Mouse (Mus musculus) gastrocnemius, adult 2 months (tissue): ENCODE data around the gene Tspear. TPM values are rescaled to one million over a fixed set of nuclear protein-coding genes. Genes with fewer than 3 reads are reported as not detected.
"Not testable (repeated sequence)": the region's sequence is repeated elsewhere in the genome, so short reads cannot be mapped to it uniquely, and the experiment has no call there.

Experiments used
- DNase-seq: peaks from one replicate; pipeline ENCODE4 v3.0.0; 2022
- H3K27ac ChIP-seq: fragments of 200-600 bp; 2 replicates; pipeline ENCODE4 v1.8.1; 2022; ENCODE audit warnings: mild to moderate bottlenecking
- H3K4me3 ChIP-seq: fragments of 200-600 bp; 2 replicates; pipeline ENCODE4 v1.8.1; 2022; ENCODE audit warnings: mild to moderate bottlenecking, moderate library complexity
- CTCF ChIP-seq: fragments of 200-600 bp; IDR thresholded peaks from 2 replicates; pipeline ENCODE4 v1.8.1; 2022; ENCODE audit warnings: antibody characterized with exemption, mild to moderate bottlenecking, moderate library complexity
- intact Hi-C: fragments of 180-260 bp; cut with DNase I; formaldehyde crosslinking; loops from one replicate; pipeline ENCODE4 v1.15.1; 2025
- total RNA-seq, 2 experiments: library from RNA; stranded (reverse); gene quantifications; 2 replicates each; pipeline ENCODE4 v1.2.3; 2021

Tspear gene
- total RNA-seq, 2 experiments from 2014 or later: not detected

DNA sequence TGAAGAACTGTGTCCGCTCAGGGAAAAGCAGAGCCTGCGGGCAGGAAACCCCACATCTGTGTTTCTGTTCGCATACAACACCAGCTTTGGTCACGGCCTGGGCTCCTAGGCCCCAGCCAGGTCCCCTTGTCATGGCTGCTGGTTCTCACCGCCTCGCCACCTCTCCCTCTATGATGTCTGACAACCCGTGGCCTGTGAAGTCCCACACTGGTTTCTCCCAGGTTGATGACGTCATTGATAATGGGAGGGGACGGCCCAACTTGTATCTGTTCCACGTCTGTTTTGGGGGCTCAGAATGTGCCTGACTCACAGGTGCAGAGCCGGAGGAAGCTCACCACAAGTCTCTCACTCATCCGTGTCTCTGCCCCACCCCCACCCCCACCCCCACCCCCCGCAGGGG, 12.6 kb upstream of the Tspear start:
- no peak for DNase-seq

DNA sequence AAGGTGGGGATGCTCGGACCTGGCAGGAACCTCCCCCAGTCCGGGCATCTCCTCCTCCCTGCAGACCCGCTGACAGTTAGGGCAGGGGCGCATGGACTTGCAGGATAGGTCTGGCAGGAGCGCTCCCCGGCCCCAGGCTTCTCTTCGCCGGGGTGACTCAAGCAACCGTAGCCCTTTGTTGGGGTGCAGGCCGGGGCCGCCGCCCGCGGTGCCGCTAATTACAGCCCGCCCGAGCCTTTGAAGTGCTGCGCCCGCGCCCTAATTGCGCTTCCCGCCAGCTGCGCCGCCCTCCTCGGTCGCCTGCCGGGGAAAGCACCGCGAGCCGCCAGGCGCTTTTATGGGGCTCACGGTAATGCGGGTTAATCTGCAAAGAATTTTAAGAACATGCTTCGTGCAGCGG, 8.8 kb upstream of the Tspear start:
- no peak for TF ChIP-seq CTCF

More for the DNA sequence above, 12.6 kb upstream of the Tspear start:
- intact Hi-C loops: no loop called here
- TF ChIP-seq CTCF: no peak
- H3K4me3 ChIP-seq: no peak overlapping the region
- H3K27ac ChIP-seq: no peak overlapping the region

DNA sequence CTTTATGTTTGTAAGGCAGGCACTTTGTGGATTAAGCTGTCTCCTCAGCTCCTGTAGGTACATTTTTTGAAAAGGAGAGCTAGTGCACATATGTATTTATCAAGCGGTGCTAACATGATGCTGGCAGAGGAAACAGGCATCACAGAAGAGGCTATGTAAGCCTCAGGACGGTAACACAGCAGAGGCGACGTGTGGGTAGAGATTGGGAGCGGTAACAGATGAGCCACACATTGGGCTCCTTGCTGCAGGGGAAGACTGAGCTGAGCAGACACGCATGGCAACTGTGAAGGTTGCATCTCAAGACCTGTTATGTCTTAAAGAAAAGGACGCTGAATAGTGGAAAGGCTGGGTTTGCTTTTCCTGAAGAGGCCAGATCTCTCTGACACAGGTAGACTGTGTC, 3.4 kb upstream of the Tspear start:
- no peak for DNase-seq
- intact Hi-C loops: no loop called here
- Histone ChIP-seq H3K27ac (no peak overlapping the region), H3K4me3 (no peak overlapping the region)
- no peak for TF ChIP-seq CTCF

More for the DNA sequence above, 8.8 kb upstream of the Tspear start:
- H3K4me3 ChIP-seq: no peak overlapping the region
- H3K27ac ChIP-seq: no peak overlapping the region
- no peak for DNase-seq
- intact Hi-C loops: no loop called here

DNA sequence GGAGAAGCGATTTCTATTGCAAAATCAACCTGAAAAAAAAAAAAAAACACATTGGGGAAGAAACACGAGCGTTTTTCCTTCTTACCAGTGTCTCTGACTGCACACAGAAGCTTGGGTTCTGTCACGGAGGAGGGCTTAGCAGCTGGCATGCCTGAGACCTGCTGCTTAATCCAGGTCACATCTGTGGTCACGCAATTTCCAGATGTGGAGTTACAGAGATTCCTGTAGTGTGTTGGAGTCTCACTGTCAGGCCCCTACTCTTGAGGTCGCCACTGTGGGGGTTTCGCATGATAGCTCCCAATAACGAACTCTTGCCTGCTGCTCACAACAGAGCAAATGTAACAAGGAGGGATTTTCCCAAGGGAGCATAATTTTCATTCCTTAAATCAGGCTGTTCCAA, 2.2 kb upstream of the Tspear start:
- Histone ChIP-seq H3K4me3 (no peak overlapping the region), H3K27ac (no peak overlapping the region)
- intact Hi-C loops: no loop called here
- TF ChIP-seq CTCF: no peak
- no peak for DNase-seq

DNA sequence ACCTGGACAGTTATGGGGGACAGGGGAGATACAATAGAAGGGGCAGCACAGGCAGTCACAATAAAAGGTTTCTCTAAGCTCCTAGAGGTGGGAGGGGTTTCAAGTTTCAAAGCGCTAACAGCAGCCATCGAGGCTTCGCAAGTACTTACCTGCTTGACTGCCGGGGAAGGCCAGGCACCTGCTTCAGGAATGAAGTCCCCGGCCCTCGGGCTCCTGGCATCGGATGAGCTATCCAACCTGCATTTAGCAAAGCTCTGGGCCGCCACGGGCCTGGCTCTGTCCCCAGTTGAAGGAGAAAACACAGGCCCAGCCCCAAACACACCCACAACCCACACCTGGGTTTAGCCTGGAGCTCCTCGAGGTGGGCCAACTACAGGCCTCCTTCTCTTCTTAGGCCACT, 652 bp downstream of the Tspear start:
- intact Hi-C loops: no loop called here
- Histone ChIP-seq H3K27ac (no peak overlapping the region), H3K4me3 (no peak overlapping the region)
- no peak for DNase-seq
- no peak for TF ChIP-seq CTCF

DNA sequence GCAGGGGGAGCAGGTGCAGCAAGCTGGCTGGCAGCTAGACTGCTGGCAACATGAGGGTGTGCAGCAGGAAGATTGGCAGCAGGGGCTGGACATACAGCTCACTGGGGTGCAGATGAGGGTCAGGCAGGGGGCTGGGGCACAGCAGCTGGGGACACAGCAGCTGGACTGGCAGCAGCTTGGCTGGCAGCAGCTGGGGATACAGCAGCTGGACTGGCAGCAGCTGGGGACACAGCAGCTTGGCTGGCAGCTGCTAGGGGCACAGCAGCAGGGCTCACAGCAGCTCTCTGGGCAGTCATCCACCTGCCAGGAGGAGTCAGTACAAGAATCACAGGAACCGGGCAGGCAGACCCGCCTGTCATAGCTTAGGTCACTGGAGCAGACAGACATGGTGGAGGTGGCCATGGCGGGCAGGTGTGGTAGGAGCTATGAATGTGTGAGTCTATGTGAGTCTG, 4.0 kb downstream of the Tspear start, which contains the start of gene Gm19402:
Gene Gm19402, minus strand, starts transcription at position 402 of the 452 bp plus-strand sequence.
- intact Hi-C loops, DNase-seq, H3K27ac ChIP-seq, H3K4me3 ChIP-seq: not testable (repeated sequence)

DNA sequence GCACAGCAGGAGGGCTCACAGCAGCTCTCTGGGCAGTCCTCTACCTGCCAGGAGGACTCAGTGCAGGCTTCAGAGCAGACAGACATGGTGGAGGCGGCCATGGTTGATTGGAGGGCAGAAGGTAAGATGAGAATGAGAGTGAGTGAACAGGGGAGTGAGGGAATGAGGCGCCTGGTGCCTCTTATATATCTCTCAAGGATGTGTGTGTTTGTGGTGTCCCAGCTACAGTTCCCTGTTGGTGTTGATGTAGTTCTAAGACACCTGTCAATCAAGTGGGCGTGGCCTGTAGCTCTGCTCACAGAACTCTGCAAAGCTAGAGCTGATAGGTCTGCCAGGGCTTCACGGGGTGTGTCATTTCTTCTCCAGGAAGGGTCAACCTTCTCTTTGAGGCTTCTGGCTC, 10.8 kb downstream of the Tspear start, which contains the start of gene Gm9508:
Gene Gm9508, minus strand, starts transcription at position 101 of the 400 bp plus-strand sequence.
- TF ChIP-seq CTCF: no peak
- DNase-seq: no peak
- intact Hi-C loops: no loop called here
- Histone ChIP-seq H3K27ac (no peak within 1 kb of the TSS), H3K4me3 (no peak within 1 kb of the TSS)

DNA sequence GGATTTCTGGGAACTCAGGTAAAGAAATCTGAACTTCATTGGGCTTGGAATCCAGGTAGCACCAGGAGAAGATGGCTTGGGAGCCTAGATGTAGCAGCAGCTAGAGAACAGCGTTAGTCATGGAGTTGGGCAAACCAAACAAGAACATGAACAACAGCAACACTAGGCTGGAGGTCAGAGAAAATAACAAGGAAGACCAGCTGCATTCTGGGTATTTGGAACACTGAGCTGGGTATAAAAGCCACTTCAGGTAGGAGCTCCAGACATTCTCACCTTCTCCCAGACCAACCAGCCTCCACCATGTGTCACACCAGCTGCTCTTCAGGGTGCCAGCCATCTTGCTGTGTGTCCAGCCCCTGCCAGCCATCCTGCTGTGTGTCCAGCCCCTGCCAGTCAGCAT, 20.0 kb downstream of the Tspear start, which contains the start of gene Gm10272:
Gene Gm10272, plus strand, starts transcription at position 301 of the 400 bp plus-strand sequence.
- Histone ChIP-seq H3K4me3 (no peak within 1 kb of the TSS), H3K27ac (no peak within 1 kb of the TSS)
- no peak for TF ChIP-seq CTCF
- DNase-seq: no peak
- intact Hi-C loops: no loop called here

DNA sequence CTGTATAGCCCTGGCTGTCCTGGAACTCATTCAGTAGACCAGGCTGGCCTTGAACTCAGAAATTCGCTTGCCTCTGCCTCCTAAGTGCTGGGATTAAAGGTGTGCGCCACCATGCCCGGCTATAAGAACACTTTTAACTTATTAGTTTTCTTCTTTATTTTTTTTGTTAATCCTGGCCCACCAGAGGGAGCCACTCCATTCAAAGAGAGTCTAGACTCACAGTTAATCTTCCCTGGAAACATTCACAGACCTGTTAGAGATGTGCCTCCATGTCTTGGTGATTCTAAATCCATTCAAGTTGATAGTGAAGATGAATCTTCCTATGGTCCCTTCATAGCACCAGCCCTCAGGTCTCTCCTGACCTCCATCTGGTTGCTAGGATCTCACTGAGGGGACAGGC, 23.5 kb downstream of the Tspear start:
- no peak for TF ChIP-seq CTCF
- Histone ChIP-seq H3K4me3 (no peak overlapping the region), H3K27ac (no peak overlapping the region)
- intact Hi-C loops: no loop called here
- no peak for DNase-seq

DNA sequence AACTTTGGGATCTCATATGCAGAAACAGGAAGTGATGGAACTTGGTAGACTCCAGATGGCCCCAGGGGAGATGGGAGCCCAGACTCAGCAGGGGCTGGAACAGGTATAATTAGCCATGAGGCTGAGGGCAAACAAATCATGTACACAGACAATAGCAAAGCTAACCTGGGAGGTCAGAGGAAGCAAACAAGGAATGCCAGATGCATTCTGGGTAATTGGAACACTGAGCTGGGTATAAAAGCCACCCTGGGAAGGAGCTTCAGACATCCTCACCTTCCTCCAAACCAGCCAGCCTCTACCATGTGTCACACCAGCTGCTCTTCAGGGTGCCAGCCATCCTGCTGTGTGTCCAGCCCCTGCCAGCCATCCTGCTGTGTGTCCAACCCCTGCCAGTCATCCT, 24.8 kb downstream of the Tspear start, which contains the start of gene Gm10024:
Gene Gm10024, plus strand, starts transcription at position 301 of the 400 bp plus-strand sequence.
- H3K4me3 ChIP-seq, intact Hi-C loops, DNase-seq: not testable (repeated sequence)

DNA sequence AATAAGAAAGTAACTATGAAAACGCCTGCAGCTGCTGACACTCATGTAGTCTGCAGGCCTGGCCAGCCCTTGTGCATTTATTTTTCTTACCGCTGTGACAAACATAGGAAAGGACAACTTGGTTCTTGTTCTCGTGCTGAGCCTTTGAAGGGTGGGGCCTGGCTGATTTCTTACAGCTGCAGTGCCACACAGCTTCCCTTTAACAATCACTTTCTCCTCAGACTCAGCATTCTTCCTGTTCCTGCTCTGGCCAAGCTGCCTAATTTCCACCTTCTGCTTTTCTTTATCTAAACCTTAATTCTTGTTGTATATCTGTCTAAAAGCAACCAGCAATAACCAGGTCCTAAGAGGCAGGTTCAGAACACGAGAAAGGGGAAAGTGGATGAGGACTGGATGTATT, 27.4 kb downstream of the Tspear start:
- DNase-seq: no peak
- Histone ChIP-seq H3K27ac (no peak overlapping the region), H3K4me3 (no peak overlapping the region)
- TF ChIP-seq CTCF: no peak
- intact Hi-C loops: no loop called here

More for the DNA sequence above, 24.8 kb downstream of the Tspear start, which contains the start of gene Gm10024:
- not testable (repeated sequence) for H3K27ac ChIP-seq

DNA sequence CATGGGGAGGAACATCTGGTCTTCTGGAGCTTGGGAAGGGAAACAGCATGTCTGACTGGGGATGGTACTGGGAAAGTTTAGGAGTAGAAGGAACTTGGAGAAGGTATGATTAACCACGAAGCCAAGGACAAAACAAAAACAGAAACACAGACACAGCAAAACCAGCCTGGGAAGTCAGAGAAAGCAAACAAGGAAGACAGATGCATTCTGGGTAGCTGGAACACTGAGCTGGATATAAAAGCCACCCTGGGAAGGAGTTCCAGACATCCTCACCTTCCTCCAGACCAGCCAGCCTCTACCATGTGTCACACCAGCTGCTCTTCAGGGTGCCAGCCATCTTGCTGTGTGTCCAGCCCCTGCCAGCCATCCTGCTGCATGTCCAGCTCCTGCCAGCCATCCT, 29.1 kb downstream of the Tspear start, which contains the start of gene Gm10142:
Gene Gm10142, plus strand, starts transcription at position 301 of the 400 bp plus-strand sequence.
- H3K27ac ChIP-seq: no peak within 1 kb of the TSS
- intact Hi-C loops: no loop called here
- no peak for TF ChIP-seq CTCF
- H3K4me3 ChIP-seq: no peak within 1 kb of the TSS
- no peak for DNase-seq

DNA sequence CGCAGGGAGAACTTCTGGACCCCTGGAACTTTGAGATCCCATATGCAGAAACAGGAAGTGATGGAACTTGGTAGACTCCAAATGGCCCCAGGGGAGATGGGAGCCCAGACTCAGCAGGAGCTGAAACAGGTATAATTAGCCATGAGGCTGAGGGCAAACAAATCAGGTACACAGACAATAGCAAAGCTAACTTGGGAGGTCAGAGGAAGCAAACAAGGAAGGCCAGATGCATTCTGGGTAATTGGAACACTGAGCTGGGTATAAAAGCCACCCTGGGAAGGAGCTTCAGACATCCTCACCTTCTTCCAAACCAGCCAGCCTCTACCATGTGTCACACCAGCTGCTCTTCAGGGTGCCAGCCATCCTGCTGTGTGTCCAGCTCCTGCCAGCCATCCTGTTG, 33.9 kb downstream of the Tspear start, which contains the start of gene Krtap12-1:
Gene Krtap12-1, plus strand, starts transcription at position 301 of the 400 bp plus-strand sequence.
- H3K27ac ChIP-seq, H3K4me3 ChIP-seq, DNase-seq, intact Hi-C loops: not testable (repeated sequence)

DNA sequence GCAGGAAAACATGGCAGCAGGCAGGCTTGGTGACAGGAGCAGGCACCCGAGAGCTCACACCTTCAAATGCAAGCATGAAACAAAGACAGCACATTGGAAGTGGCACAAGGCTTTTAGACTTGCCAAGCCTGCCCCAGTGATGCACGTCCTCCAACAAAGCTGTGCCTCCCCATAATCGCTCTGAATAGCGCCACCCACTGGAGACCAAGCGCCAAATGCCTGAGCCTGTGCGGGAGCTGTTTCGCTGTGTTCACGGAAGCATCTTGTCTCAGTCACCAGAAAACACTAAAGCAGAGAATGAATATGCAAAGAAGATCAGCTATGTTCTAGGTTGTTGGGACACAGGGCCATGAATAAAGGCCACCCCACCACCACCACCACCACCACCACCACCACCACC, 38.5 kb downstream of the Tspear start:
- TF ChIP-seq CTCF: no peak
- intact Hi-C loops: no loop called here
- Histone ChIP-seq H3K4me3 (no peak overlapping the region), H3K27ac (no peak overlapping the region)
- no peak for DNase-seq
